Mouse (Mus musculus) kidney, embryonic 16.5 days (tissue): Measurements from ENCODE around the gene Cdkn2c. TPM values are rescaled to one million over a fixed set of nuclear protein-coding genes. Genes with fewer than 3 reads are reported as not detected.

Source experiments
- ATAC-seq: fragments of 200-750 bp; cut with Nextera tagmentation; 2 replicates; pipeline ENCODE4 v1.8.0; 2017; ENCODE audit warnings: moderate TSS enrichment; ENCODE audit not compliant: low FRiP score, low TSS enrichment
- H3K27ac ChIP-seq: fragments of 300-500 bp; sonication (generic); 2 replicates; pipeline ENCODE4 v1.5.1; 2014; ENCODE audit warnings: low read length
- H3K27me3 ChIP-seq: fragments of 300-500 bp; sonication (generic); 2 replicates; pipeline ENCODE4 v1.6.1; 2014; ENCODE audit warnings: low read length, control low read depth, mixed read lengths; ENCODE audit not compliant: insufficient read depth
- H3K36me3 ChIP-seq: fragments of 300-500 bp; sonication (generic); 2 replicates; pipeline ENCODE4 v1.6.1; 2014; ENCODE audit warnings: low read length, control low read depth, mixed read lengths; ENCODE audit not compliant: insufficient read depth
- H3K4me1 ChIP-seq: fragments of 300-500 bp; sonication (generic); 2 replicates; pipeline ENCODE4 v1.6.1; 2014; ENCODE audit warnings: low read length, control low read depth, mixed read lengths; ENCODE audit not compliant: insufficient read depth
- H3K4me2 ChIP-seq: fragments of 300-500 bp; sonication (generic); replicated peaks from 2 replicates; pipeline ENCODE4 v1.6.1; 2014; ENCODE audit warnings: low read depth, low read length
- H3K4me3 ChIP-seq: fragments of 300-500 bp; sonication (generic); 2 replicates; pipeline ENCODE4 v1.5.1; 2014; ENCODE audit warnings: mild to moderate bottlenecking, low read length
- H3K9ac ChIP-seq: fragments of 300-500 bp; sonication (generic); replicated peaks from 2 replicates; pipeline ENCODE4 v1.6.1; 2014; ENCODE audit warnings: low read length
- H3K9me3 ChIP-seq: fragments of 300-500 bp; sonication (generic); 2 replicates; pipeline ENCODE4 v1.6.1; 2016; ENCODE audit warnings: low read length, control low read depth
- WGBS: fragments of 180-500 bp; shearing (Covaris S2); extraction: QIAGEN DNeasy Blood & Tissue Kit; methylation state at CpG from one replicate; pipeline ENCODE4 v1.1.7; 2014; 5-methylcytosine and 5-hydroxymethylcytosine counted together
- polyA plus RNA-seq: library from polyadenylated mRNA; unstranded; fragments of >200 nt; fragmentation: Nextera tagmentation; extraction: Ambion mirVana; gene quantifications from 2 replicates; pipeline ENCODE4 v1.2.1, GENCODE M21; 2015

The Cdkn2c gene
- polyA plus RNA-seq, 1 experiment from 2014 or later, result 4.9 TPM

DNA sequence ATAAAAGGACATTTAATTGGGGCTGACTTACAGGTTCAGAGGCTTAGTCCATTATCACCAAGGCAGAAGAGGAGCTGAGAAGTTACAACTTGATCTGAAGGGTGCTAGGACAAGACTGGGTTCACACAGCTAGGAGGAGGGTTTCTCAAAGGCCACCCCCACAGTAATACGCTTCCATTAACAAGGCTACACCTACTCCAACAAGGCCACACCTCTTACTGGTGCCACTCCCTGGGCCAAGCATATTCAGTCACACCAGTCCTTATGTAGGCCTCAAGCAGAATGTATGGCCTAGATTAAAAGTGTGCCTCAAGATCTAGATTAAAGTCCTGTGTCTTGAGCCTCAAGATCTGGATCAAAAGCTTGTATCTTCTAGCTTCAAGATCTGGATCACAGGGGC lies 5.0 kb upstream of the Cdkn2c start:
- Histone ChIP-seq H3K27me3 (no peaks in the 10 kb centered on the region), H3K4me3 (no peak overlapping the region), H3K4me2 (no peak overlapping the region), H3K9me3 (no peaks in the 10 kb centered on the region), H3K4me1 (0 out of 2 replicates have a peak, but pooled peaks cover 6% of the 10 kb centered on the region), H3K27ac (no peak overlapping the region), H3K9ac (no peak overlapping the region), H3K36me3 (no peaks in the 10 kb centered on the region)
- no peak for ATAC-seq
- 72% methylated on average over 1 of the region's 1 CpGs for WGBS

DNA sequence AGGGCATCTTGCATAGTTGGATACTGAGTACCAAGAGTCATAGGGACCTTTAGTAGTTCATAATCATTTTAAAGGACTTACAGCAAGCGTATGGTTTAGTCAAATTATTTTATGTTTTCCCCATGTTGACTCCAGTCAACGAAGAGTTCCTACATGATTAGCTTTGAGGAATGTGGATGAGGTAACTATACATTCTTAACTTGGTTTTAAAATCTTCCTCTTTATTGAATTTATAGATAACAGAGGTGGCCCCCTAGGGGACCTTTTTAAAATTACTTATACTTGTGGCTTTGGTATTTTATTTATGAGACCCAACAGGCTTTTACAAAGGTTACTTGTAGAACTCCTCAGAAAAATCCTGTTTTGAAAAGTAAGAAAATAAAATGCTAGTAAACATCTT lies 3.2 kb upstream of the Cdkn2c start:
- no peaks in the 10 kb centered on the region for H3K9me3 ChIP-seq
- peaks cover 10% of the 10 kb centered on the region for H3K4me1 ChIP-seq
- no peak overlapping the region for H3K27ac ChIP-seq
- 61% methylated on average over 2 of the region's 2 CpGs for WGBS
- peaks cover 1% of the 10 kb centered on the region for H3K27me3 ChIP-seq
- H3K9ac ChIP-seq, result no peak overlapping the region
- no peak overlapping the region for H3K4me3 ChIP-seq
- no peak overlapping the region for H3K4me2 ChIP-seq
- no peak for ATAC-seq
- no peaks in the 10 kb centered on the region for H3K36me3 ChIP-seq

DNA sequence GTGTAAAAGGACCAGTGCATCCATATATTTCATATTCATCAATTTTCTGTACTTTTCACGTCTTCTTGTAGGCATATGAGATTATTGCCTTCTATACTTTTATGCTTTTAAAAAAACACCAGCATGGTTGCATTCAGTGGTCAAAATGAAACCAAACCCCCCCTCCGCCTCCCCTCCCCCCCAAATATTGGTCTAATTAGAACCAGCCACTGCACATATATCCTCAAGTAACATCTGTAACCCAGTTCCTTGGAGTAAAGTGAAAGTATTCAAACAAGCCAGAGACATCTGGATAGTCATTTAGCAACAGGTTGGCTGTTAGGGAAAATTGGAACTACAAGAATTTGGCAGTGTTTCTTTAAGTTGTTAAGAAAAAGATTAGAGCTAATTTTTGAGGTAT lies 529 bp upstream of the Cdkn2c start:
- no peak for ATAC-seq
- Histone ChIP-seq H3K4me2 (peak overlapping the region; percentile 99), H3K27me3 (peaks cover 15% of the 10 kb centered on the region), H3K27ac (no peak overlapping the region; the same call in 1 of the 2 replicates), H3K36me3 (no peaks in the 10 kb centered on the region), H3K4me3 (peak overlapping the region; percentile 74), H3K9ac (peak overlapping the region; percentile 96; the same call in 1 of the 2 replicates), H3K9me3 (no peaks in the 10 kb centered on the region), H3K4me1 (peaks cover 15% of the 10 kb centered on the region)
- WGBS, result 58% methylated on average over 2 of the region's 2 CpGs

DNA sequence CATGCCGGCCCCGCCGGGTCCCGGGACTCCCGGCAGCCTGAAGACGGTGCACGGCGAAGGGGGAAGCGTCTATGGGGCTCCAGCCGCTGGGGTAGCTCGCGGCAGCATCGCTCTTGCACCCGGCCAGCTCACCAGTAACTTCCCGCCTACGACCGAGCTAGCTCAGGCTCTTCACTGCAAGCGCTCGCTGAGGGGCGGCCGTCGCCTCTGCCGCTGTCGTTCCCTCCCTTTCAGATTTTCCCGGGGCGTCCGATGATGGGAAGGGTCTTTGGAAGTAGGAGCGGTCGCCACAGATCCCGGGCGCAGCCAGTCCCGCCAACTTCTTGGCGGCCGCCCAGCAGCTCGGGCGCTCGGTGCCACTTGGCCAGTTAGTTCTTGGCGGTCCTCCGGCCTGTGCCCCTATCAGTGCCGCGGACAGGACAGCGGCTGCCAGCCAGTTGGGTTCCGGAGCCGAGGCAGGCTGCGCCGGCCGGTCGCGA lies 968 bp downstream of the Cdkn2c start:
- H3K9me3 ChIP-seq, result no peaks in the 10 kb centered on the region
- ATAC-seq, result peak; percentile 71
- peak overlapping the region; percentile 99 for H3K4me2 ChIP-seq
- peak overlapping the region; percentile 72 for H3K9ac ChIP-seq
- H3K36me3 ChIP-seq, result no peaks in the 10 kb centered on the region
- under 1% methylated on average over 49 of the region's 49 CpGs for WGBS
- peaks cover 15% of the 10 kb centered on the region for H3K4me1 ChIP-seq
- peak overlapping the region; percentile 64 for H3K27ac ChIP-seq
- H3K27me3 ChIP-seq, result peaks cover 27% of the 10 kb centered on the region
- peak overlapping the region; percentile 74 for H3K4me3 ChIP-seq

DNA sequence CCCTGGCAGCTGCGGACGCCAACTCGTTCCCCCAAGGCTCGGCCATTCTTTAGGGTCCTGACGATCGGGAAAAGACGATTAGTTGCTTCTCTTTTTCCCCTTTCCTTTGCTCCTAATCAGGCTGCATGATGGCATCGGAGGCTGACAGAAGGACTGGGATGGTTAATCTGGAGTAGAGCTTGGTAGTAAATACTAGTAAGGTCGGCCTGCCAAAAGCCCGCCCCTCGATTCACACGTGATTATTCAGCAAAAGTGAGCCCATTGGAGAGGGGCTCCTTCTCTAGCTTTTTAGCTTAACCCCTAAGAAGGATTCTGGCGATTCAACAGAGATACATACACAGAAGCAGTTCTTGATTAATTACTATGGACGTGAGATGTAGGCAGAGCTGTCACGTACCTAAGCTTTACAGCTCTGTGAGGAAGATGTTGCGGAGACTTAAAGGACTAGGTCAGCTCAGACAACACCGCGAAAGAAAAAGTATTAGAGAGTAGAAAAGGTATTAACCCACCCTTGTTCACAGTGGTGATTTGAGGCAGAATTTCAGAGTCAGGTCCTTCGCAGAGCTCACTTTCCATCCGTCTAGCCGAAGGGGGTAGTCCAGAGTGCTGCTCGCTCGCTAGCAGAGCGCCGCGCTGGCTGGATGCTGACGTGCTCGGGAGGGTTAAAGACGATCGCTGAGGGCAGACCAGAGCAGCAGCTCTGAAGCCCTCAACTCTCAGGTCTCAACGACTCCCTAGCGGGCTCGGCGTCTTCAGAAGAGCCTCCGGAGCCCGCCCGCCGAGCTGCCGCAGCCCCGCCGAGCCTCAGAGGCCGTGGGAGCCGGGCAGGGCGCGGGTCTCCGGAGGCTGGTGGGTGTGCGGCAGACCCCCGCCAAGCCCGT lies 1.6 kb downstream of the Cdkn2c start:
- under 1% methylated on average over 49 of the region's 49 CpGs for WGBS
- Histone ChIP-seq H3K9ac (peak overlapping the region; percentile 72), H3K4me1 (peaks cover 15% of the 10 kb centered on the region), H3K36me3 (no peaks in the 10 kb centered on the region), H3K27me3 (peaks cover 31% of the 10 kb centered on the region), H3K4me3 (peak overlapping the region; percentile 74), H3K9me3 (no peaks in the 10 kb centered on the region), H3K27ac (no peak overlapping the region), H3K4me2 (peak overlapping the region; percentile 99)
- ATAC-seq, result peak; percentile 47

DNA sequence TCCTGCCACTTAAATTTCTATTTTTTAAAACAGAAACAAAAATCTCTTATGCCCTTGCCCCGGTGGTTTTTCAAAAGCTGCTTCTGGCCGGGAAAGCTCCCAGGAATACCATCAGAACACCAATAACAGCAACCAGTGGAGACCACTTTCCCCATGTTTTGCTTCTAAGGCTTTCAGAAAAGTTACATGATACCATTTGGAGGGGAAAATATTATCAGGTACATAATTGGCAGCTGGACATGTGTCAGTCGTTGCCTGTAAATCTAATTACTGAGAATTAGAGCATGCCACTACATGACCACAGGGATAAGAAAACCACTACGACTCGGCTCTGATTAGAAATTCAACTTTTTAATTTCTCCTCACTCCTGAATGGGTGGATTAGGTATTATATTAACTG lies 2.9 kb downstream of the Cdkn2c start:
- peaks cover 39% of the 10 kb centered on the region for H3K27me3 ChIP-seq
- 0 out of 2 replicates have a peak overlapping the region, but pooled peaks have one; percentile 10 for H3K4me3 ChIP-seq
- H3K4me2 ChIP-seq, result no peak overlapping the region
- no peak overlapping the region for H3K27ac ChIP-seq
- H3K36me3 ChIP-seq, result no peaks in the 10 kb centered on the region
- H3K4me1 ChIP-seq, result peaks cover 15% of the 10 kb centered on the region
- H3K9me3 ChIP-seq, result no peaks in the 10 kb centered on the region
- ATAC-seq, result no peak
- no peak overlapping the region for H3K9ac ChIP-seq
- WGBS, result 8% methylated on average over 5 of the region's 5 CpGs

DNA sequence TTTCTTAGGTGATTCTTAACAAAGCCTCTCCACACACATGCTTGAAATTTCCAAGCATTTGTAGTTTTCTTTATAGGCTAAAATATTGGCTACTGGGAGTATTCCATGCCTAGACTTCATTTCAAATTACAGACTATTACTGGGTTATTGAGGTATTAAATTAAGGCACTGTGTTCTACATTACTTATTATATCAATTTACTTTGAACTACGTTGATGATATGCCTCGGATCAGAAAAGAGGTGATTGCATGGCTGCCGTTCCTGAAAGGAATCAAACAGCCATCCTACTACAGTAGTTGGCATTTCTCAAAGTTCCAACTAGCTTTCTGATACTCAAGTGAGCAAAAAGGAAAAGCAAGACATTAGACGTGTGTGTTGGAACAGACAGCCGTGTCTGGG lies 4.7 kb downstream of the Cdkn2c start:
- H3K9ac ChIP-seq, result no peak overlapping the region
- WGBS, result 6% methylated on average over 5 of the region's 5 CpGs
- no peak overlapping the region for H3K4me2 ChIP-seq
- H3K4me3 ChIP-seq, result no peak overlapping the region
- ATAC-seq, result no peak
- peaks cover 55% of the 10 kb centered on the region for H3K27me3 ChIP-seq
- H3K36me3 ChIP-seq, result no peaks in the 10 kb centered on the region
- peaks cover 18% of the 10 kb centered on the region for H3K4me1 ChIP-seq
- no peak overlapping the region for H3K27ac ChIP-seq
- H3K9me3 ChIP-seq, result no peaks in the 10 kb centered on the region

DNA sequence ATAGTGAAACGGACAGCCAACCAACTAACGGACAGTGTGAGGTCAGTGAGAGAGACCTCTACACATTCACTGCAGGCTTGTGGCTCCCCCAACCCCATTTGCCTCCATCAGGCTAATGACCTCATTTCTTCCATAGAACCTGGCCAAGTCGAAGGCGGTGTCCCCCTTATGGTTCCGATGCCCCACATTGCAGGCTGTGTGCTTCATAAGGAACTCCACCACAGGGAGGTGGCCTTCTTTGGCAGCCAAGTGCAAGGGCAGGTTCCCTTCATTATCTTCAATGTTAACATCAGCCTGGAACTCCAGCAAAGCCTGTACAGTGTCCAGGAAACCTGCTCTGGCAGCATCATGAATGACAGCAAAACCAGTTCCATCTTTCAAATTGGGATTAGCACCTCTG lies 5.8 kb downstream of the Cdkn2c start:
- H3K27ac ChIP-seq, result no peak overlapping the region
- H3K4me1 ChIP-seq, result peaks cover 20% of the 10 kb centered on the region
- no peak for ATAC-seq
- H3K27me3 ChIP-seq, result peaks cover 65% of the 10 kb centered on the region
- no peak overlapping the region for H3K4me2 ChIP-seq
- WGBS, result 27% methylated on average over 5 of the region's 5 CpGs
- H3K9ac ChIP-seq, result no peak overlapping the region
- H3K36me3 ChIP-seq, result no peaks in the 10 kb centered on the region
- H3K9me3 ChIP-seq, result no peaks in the 10 kb centered on the region
- no peak overlapping the region for H3K4me3 ChIP-seq

DNA sequence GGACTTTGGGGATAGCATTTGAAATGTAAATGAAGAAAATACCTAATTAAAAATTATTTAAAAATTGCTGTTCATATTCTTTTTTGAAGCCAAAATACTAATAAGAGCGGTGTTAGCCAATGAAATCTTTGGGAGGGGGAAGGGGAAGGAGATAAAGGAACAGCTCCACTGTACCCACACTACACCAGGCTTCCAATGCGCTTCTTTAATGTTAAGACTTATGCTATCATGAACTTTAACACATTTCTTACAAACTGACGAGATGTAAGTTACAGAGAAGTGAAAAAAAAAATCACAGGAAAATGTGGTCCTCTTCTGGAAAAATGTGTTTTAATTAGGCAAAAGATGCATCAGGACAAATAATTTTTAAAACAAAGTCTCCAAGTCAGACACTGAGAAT lies 6.4 kb downstream of the Cdkn2c start:
- Histone ChIP-seq H3K36me3 (no peaks in the 10 kb centered on the region), H3K27me3 (peaks cover 68% of the 10 kb centered on the region), H3K4me1 (peaks cover 20% of the 10 kb centered on the region), H3K4me3 (no peak overlapping the region), H3K27ac (no peak overlapping the region), H3K9ac (no peak overlapping the region), H3K9me3 (no peaks in the 10 kb centered on the region), H3K4me2 (no peak overlapping the region)
- no peak for ATAC-seq
- 19% methylated on average over 3 of the region's 3 CpGs for WGBS

DNA sequence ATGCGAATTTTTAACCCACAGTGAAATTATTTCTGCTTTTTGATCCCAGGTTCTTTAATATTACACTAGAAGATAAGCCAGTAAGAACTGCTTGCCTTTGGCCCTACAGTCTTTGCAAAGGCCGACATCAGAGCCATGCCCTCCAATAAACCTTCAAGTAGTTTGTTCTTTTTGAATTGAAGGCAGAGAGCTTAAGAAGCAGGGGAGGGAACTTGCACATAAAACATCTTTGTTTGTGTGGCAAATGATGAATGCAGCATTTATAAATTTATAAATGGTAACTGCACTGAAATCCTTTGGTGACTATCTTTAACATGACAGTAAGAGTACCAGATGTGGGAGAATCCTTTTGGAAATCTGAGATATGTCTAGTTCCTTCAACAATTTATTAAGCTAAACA lies 7.4 kb downstream of the Cdkn2c start:
- H3K4me3 ChIP-seq, result no peak overlapping the region
- no peak for ATAC-seq
- WGBS, result 22% methylated on average over 2 of the region's 2 CpGs
- no peaks in the 10 kb centered on the region for H3K9me3 ChIP-seq
- peaks cover 11% of the 10 kb centered on the region for H3K4me1 ChIP-seq
- no peaks in the 10 kb centered on the region for H3K36me3 ChIP-seq
- H3K27me3 ChIP-seq, result peaks cover 69% of the 10 kb centered on the region
- no peak overlapping the region for H3K9ac ChIP-seq
- no peak overlapping the region for H3K4me2 ChIP-seq
- H3K27ac ChIP-seq, result no peak overlapping the region
